Mouse (Mus musculus) heart, postnatal 0 days (tissue): Measurements from ENCODE around the gene Mecom.

ENCODE experiments used
- CTCF ChIP-seq: IDR thresholded peaks from 2 replicates; pipeline ENCODE4 v1.5.1; 2016; ENCODE audit warnings: antibody characterized with exemption, control low read depth, low read depth
- EP300 ChIP-seq: IDR thresholded peaks from 2 replicates; pipeline ENCODE4 v1.6.1; 2016; ENCODE audit warnings: antibody characterized with exemption, low read depth

- TF ChIP-seq CTCF = no peak
- TF ChIP-seq EP300 = no peak
These were observed 72.2 kb downstream of the Mecom start for GRCm38 (mm10) chr3:30475591-30475990.
